14 mouse cellular contexts compared by ENCODE assay signal in genomic region chr4:100462493-100463120, GRCm38 (mm10). TPM values are rescaled to one million over a fixed set of nuclear protein-coding genes. Genes with fewer than 3 reads are reported as not detected.
A peak's percentile ranks its signal among the peaks of the same experiment; 100 is the strongest.
DNase-seq lines count a peak whose midpoint lies in the region; ATAC-seq lines count a peak whose summit lies in the region.
"Had no signal": no experiment of that assay in that cellular context is flagged by ENCODE, and none has a peak within 500 bp of the region (broad histone marks: within the 10 kb centered on the region; RNA-seq: fewer than 3 reads in every experiment).

No protein-coding gene starts in this region.

- H3K36me3 ChIP-seq in hindbrain, embryonic 11.5 days (ENCODE audit: control insufficient read depth, insufficient read depth, low read length), result no peaks in the 10 kb centered on the region
- H3K36me3 ChIP-seq in hindbrain, embryonic 12.5 days, result no peaks in the 10 kb centered on the region
- no peaks in the 10 kb centered on the region for H3K36me3 ChIP-seq in embryonic facial prominence, embryonic 12.5 days
- no peaks in the 10 kb centered on the region for H3K36me3 ChIP-seq in limb, embryonic 10.5 days
- H3K36me3 ChIP-seq: heart, embryonic 13.5 days had no signal

- no peak overlapping the region for H3K27ac ChIP-seq in hindbrain, embryonic 11.5 days (ENCODE audit: low read depth, low read length)
- no peak overlapping the region for H3K27ac ChIP-seq in hindbrain, embryonic 12.5 days
- H3K27ac ChIP-seq in embryonic facial prominence, embryonic 12.5 days, result no peak overlapping the region
- H3K27ac ChIP-seq in limb, embryonic 10.5 days, result peak overlapping the region; percentile 75
- H3K27ac ChIP-seq: heart, embryonic 13.5 days had no signal

- H3K4me3 ChIP-seq in hindbrain, embryonic 11.5 days (ENCODE audit: low read depth, low read length), result no peak overlapping the region
- H3K4me3 ChIP-seq in hindbrain, embryonic 12.5 days, result no peak overlapping the region
- no peak overlapping the region for H3K4me3 ChIP-seq in embryonic facial prominence, embryonic 12.5 days
- H3K4me3 ChIP-seq in limb, embryonic 10.5 days, result no peak overlapping the region
- H3K4me3 ChIP-seq: erythroblast, embryonic 14.5 days; heart, embryonic 13.5 days had no signal

- no peaks in the 10 kb centered on the region for H3K9me3 ChIP-seq in hindbrain, embryonic 11.5 days (ENCODE audit: control insufficient read depth, low read length)
- H3K9me3 ChIP-seq in hindbrain, embryonic 12.5 days (replicated peaks), result no peaks in the 10 kb centered on the region
- no peaks in the 10 kb centered on the region for H3K9me3 ChIP-seq in embryonic facial prominence, embryonic 12.5 days
- no peaks in the 10 kb centered on the region for H3K9me3 ChIP-seq in limb, embryonic 10.5 days (replicated peaks)
- H3K9me3 ChIP-seq: heart, embryonic 13.5 days had no signal

- peak; percentile 39 for DNase-seq in hindbrain, embryonic 11.5 days (ENCODE audit: low spot score)
- DNase-seq in embryo, embryonic 10 days (ENCODE audit: low spot score), result peak; percentile 17
- DNase-seq in limb, embryonic 10.5 days (ENCODE audit: low spot score), result peak; percentile 58
- no peak for DNase-seq in retina, embryonic 14.5 days (ENCODE audit: low spot score)
- DNase-seq: cerebellum, adult 8-10 months; lung, postnatal 36 days; right cerebral cortex, adult 18-20 months had no signal

- no peak overlapping the region for H3K9ac ChIP-seq in hindbrain, embryonic 11.5 days (ENCODE audit: low read depth, low read length)
- no peak overlapping the region for H3K9ac ChIP-seq in hindbrain, embryonic 12.5 days
- H3K9ac ChIP-seq in embryonic facial prominence, embryonic 12.5 days, result no peak overlapping the region
- H3K9ac ChIP-seq: heart, embryonic 13.5 days had no signal

- H3K4me2 ChIP-seq in hindbrain, embryonic 11.5 days (replicated peaks; ENCODE audit: low read depth, low read length), result no peak overlapping the region
- no peak overlapping the region for H3K4me2 ChIP-seq in hindbrain, embryonic 12.5 days (replicated peaks)
- no peak overlapping the region for H3K4me2 ChIP-seq in embryonic facial prominence, embryonic 12.5 days (replicated peaks)
- H3K4me2 ChIP-seq: heart, embryonic 13.5 days; liver, embryonic 11.5 days had no signal

- no peaks in the 10 kb centered on the region for H3K27me3 ChIP-seq in hindbrain, embryonic 11.5 days (ENCODE audit: control insufficient read depth, insufficient read depth, low read length)
- H3K27me3 ChIP-seq in hindbrain, embryonic 12.5 days, result no peaks in the 10 kb centered on the region
- no peaks in the 10 kb centered on the region for H3K27me3 ChIP-seq in embryonic facial prominence, embryonic 12.5 days
- H3K27me3 ChIP-seq in limb, embryonic 10.5 days (ENCODE audit: low read depth, poor library complexity, severe bottlenecking), result no peaks in the 10 kb centered on the region
- H3K27me3 ChIP-seq: heart, embryonic 13.5 days had no signal

- H3K4me1 ChIP-seq in hindbrain, embryonic 11.5 days (replicated peaks; ENCODE audit: control insufficient read depth, insufficient read depth, low read length), result no peaks in the 10 kb centered on the region
- 0 out of 2 replicates have a peak, but pooled peaks cover 7% of the 10 kb centered on the region for H3K4me1 ChIP-seq in hindbrain, embryonic 12.5 days
- peaks cover 4% of the 10 kb centered on the region; the same call in 1 of the 2 replicates for H3K4me1 ChIP-seq in embryonic facial prominence, embryonic 12.5 days
- peaks cover 24% of the 10 kb centered on the region for H3K4me1 ChIP-seq in limb, embryonic 10.5 days
- H3K4me1 ChIP-seq: heart, embryonic 13.5 days had no signal

- WGBS in hindbrain, embryonic 11.5 days, result 56% methylated on average over 9 of the region's 9 CpGs
- 47% methylated on average over 9 of the region's 9 CpGs for WGBS in hindbrain, embryonic 12.5 days
- WGBS in embryonic facial prominence, embryonic 12.5 days, result 20% methylated on average over 9 of the region's 9 CpGs
- WGBS in limb, embryonic 10.5 days, result 19% methylated on average over 9 of the region's 9 CpGs

- ATAC-seq in hindbrain, embryonic 11.5 days (ENCODE audit: low FRiP score), result no peak
- no peak for ATAC-seq in hindbrain, embryonic 12.5 days (ENCODE audit: low FRiP score)
- 0 out of 2 replicates have a peak, but pooled peaks have one; percentile 52 for ATAC-seq in embryonic facial prominence, embryonic 12.5 days (ENCODE audit: insufficient number of reproducible peaks, insufficient read depth, low FRiP score, low TSS enrichment)
- ATAC-seq in frontal cortex, adult (ENCODE audit: low TSS enrichment), result no peak
- ATAC-seq: intestine, embryonic 16.5 days had no signal

RNA-seq across cellular contexts. Expression of gene Ube2u, which starts 16.0 kb away (rescaled TPM):
- polyA plus RNA-seq in hindbrain, embryonic 11.5 days (2014; fragmentation: Nextera tagmentation; extraction: Ambion mirVana), result 1.0 and 1.4 TPM in 2 replicates
- polyA plus RNA-seq in hindbrain, embryonic 12.5 days (2016; fragmentation: Nextera tagmentation; extraction: Ambion mirVana), result 0.90 and 1.2 TPM in 2 replicates
- 0.40 and 1.1 TPM in 2 replicates for polyA plus RNA-seq in embryonic facial prominence, embryonic 12.5 days (2016; fragmentation: Nextera tagmentation; extraction: Ambion mirVana)
- polyA plus RNA-seq in limb, embryonic 10.5 days (2016; fragmentation: Nextera tagmentation; extraction: Ambion mirVana), result 0.75 and 0.86 TPM in 2 replicates
- polyA plus RNA-seq: erythroblast, embryonic 14.5 days; intestine, embryonic 16.5 days had no signal
